Mouse (Mus musculus): Measurements from ENCODE around the gene Dcaf10.
"Not testable (repeated sequence)": the region's sequence is repeated elsewhere in the genome, so short reads cannot be mapped to it uniquely, and the experiment has no call there.

Dcaf10 gene

DNA sequence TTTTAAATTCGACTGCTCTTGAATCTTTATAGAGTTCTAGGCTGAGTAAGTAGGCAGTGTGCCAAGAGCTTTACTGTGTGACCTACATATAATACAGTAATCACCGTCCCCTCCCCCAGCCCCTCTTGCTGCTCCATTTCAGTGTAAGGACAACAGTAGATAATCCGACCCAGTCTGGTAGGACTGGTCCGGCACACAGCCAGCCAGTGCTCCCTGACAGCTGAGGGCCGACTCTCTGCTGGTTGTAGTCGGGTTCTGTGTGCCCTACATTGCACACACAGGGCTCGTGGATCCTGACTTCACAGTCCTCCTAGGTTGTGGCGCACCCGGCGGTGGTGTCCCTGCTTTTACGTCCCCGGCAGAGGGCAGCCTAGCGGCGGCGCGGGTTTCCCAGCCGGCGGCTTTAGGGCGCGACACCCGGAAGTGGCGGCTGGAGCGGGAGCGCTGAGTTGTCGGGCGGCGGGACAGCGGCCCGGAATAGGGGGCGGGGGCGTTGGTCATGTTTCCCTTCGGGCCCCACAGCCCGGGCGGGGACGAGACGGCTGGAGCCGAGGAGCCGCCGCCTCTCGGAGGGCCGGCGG, at the start of gene Dcaf10:
Gene Dcaf10 (plus strand): TSS at position 433 of the 581 bp plus-strand sequence.
- DNase-seq (ENCODE audit: low spot score in 2 of 2) = peak; percentile 95 to 96

- peak in 1 of 2 experiments; percentile 49 for DNase-seq (ENCODE audit: low spot score in 2 of 2)
These were observed 45.0 kb upstream of the Dcaf10 start, which contains the start of gene Trmt10b for GRCm38 (mm10) chr4:45296662-45297564. Gene Trmt10b, plus strand, starts transcription at chr4:45297127.

DNA sequence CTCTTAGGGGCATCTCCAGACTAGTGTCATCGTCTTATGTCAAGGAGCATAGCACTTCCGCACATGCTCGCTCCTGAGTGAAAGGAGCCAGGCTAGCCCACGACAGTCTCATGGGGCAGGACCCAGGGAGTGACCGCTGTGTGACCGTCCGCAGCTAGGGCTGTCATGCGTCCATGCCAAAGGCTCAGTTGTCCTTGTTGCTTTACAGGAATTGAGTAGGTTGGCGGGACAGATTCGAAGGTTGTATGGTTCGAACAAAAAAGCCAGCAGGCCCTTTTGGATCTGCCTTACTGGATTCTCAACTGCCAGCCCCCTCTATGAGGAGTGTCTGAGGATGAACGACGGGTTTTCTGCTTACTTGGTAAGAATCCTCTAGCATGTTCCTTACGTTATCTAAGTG, 36.4 kb upstream of the Dcaf10 start:
- no peak for DNase-seq (ENCODE audit: low spot score in 2 of 2)

GRCm38 (mm10) chr4:45308046-45308445, 33.9 kb upstream of the Dcaf10 start:
- DNase-seq (ENCODE audit: low spot score in 2 of 2) = peak in 1 of 2 experiments; percentile 20

- no peak for DNase-seq (ENCODE audit: low spot score in 2 of 2)
These were observed 33.3 kb upstream of the Dcaf10 start for GRCm38 (mm10) chr4:45308606-45309005.

DNA sequence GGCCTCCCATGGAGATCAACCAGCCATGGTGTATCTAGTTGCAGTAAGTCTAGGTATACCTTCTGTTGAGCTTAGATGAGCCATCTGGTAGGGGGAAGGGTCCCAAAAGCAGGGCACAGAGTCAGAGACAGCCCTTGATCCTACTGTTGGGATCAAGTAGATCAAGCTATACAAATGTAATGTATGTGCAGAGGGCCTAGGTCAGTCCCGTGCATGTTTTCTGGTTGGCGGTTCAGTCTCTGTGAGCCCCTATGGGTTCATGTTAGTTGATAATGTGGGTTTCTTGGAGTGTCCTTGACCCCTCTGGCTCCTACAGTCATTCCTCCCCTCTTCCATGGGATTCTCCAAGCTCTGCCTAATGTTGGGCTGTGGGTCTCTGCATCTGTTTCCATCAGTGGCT, 30.8 kb upstream of the Dcaf10 start:
- no peak for DNase-seq (ENCODE audit: low spot score in 2 of 2)

DNA sequence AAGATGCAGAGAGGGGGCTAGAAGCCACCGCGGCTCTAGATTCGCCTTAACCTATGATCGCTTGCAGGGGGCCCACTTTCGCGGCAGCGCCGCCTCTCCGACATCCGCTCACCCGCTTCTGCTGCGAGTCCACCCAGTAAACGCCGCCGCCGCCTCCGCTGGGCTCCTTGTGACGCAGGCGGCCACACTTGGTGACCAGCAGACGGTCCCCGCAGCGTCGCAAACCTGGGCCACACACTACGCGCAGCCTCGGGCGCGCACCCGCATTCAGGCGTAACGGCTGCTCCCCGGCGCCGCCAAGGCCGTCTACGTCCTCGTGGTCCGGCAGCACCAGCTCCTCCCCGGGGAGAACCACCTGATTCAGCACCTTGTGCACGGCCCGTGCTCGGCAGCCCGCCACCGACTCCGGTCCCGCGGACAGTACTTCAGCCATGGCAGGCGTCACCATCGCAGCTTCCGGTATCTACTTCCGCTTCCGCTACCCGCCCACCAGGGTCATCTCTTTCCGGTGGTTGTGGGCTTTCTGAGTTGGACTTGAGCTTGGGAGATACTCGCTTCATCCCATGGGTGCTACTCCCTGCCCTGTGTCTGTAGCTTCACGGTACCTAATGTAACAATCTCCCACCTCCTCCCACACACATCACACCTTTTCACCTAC, 21.6 kb upstream of the Dcaf10 start:
- DNase-seq (ENCODE audit: low spot score in 2 of 2) = peak; percentile 57 to 75

DNA sequence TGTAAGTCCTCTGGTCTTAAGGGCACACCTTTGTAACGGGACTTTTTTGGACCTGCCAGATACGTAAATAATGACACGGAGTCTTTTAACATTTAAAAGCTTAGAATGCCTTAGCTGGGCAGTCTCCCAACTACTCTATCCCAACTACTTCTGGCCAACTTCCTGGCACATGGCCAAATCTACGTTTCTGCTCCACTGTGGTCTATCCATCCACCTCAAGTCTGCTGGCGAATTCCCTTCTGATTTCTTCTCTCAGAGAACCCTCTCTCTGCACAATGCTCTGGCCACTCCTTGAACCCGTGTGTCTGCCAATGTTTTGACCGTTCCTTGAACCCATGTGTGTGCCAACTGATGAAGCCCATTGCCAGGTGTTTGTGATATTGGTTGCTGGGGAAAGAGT, 10.8 kb upstream of the Dcaf10 start:
- DNase-seq (ENCODE audit: low spot score in 2 of 2) = no peak

- DNase-seq (ENCODE audit: low spot score in 2 of 2) = no peak
These were observed 9.4 kb upstream of the Dcaf10 start for GRCm38 (mm10) chr4:45332466-45332865.

- DNase-seq (ENCODE audit: low spot score in 2 of 2) = no peak
These were observed 675 bp upstream of the Dcaf10 start for GRCm38 (mm10) chr4:45341226-45341625.

- peak in 1 of 2 experiments; percentile 25 for DNase-seq (ENCODE audit: low spot score in 2 of 2)
These were observed 620 bp downstream of the Dcaf10 start, which contains the start of gene Exosc3 for GRCm38 (mm10) chr4:45342286-45343155. Gene Exosc3, minus strand, starts transcription at chr4:45342732.

- no peak for DNase-seq (ENCODE audit: low spot score in 2 of 2)
These were observed 14.8 kb downstream of the Dcaf10 start for GRCm38 (mm10) chr4:45356653-45357052.

DNA sequence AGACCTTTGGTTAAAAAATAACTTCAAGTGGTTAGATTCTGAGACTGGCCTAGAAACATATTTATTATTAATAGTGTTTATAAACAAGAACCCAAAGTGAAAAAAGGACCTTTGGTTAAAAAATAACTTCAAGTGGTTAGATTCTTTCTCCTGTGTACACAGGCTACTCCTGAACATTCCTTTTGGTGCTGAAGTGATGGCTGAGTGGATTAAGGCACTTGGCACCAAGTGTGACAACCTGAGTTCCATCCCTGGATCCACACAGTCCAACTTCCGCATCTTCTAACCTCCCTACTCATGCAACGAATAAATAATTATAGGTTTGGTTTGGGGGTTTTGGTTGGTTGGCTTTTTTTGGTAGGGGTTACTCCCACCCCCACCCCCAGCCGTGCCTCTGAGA, 29.4 kb downstream of the Dcaf10 start:
- no peak for DNase-seq (ENCODE audit: low spot score in 2 of 2)

DNA sequence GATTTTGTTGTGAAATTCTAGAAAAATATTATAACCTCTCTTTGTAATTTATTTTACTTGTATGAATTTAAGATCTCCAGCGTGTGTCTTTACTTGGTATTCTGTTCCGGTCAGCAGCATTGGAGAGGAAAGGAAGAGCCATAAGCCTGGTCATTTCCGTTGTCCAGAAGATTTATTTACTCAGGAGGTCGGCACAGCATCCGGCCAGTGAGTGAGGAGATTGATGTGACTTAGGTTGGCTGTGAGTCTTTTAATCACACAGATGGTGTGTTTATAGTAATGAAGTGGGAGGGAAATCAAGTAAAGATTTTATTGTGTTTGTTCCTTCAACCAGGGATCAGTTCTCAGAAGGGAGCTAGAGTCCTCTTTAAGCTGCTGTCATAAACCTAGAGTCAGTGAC, 33.0 kb downstream of the Dcaf10 start:
- DNase-seq (ENCODE audit: low spot score in 2 of 2) = no peak

DNA sequence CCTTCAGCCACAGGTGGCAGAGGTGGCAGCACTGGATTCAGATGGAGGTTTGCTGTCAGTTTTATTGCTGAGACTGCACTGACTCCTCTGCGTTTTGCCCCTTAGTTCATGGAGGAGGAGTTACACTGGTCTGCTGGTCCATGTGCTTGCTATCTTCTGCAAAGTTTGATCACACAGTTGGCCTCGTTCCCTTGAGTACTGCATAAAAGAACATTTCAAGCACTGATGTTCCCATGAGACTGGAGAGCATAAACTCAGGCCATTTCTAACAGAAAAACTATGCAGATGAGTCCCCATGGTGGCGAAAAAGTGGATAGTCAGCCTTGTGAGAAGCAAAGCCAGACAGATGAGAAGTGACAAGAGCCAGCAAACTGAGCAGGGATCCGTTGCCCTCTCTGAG, 34.7 kb downstream of the Dcaf10 start:
- DNase-seq (ENCODE audit: low spot score in 2 of 2) = no peak

DNA sequence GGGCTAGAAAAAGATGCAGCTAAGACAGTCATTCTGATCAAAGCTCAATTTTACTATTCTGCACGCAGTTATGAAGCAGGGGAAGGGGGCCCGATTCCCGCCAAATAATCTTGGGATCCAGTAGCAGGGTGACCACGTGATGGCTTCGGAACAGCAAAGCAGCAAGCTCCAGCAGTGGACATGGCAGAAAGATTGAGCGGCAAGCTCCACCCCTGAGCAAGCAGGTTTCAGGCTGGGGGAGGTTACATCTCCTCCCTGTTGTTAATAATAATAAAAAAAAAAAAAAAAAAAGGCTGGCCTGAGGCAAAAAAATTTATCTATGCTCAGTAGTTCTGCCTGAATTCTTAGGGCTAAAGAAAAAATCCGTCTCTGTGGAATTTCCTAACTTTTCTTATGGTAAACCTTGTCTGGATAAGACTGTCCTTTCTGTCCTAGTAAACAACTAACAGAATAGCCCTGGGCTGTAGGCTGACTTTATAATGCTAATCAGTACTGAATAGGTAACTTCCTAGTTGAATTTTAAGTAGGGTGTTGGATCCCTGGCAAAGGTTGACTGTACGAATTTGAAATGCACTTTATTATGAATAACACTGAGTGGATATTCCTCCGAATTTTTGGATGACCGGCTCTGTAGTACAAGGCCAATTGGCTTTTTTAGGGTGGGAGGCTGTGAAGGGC, 39.1 kb downstream of the Dcaf10 start:
- DNase-seq (ENCODE audit: low spot score in 2 of 2) = not testable (repeated sequence)

DNA sequence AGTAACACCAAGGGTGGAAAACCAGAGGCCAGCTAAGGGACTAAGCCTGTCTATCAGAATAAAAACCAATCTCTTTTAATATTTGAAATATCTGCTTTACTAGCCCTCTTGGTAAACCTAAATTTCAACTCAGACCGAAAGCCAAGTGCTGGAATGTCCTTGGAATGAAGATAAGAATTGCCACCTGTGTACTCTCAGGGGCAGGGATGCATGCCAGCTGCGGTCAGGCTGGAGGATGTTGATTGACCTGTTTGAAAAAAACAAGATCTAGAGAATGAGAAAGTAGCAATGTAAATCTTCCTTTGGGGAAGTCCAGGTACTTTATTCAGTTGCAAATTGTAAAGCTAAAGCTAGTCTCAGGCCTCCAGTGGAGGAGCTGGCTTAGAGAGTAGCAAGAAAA, 40.2 kb downstream of the Dcaf10 start:
- not testable (repeated sequence) for DNase-seq (ENCODE audit: low spot score in 2 of 2)

- not testable (repeated sequence) for DNase-seq (ENCODE audit: low spot score in 2 of 2)
These were observed 45.4 kb downstream of the Dcaf10 start for GRCm38 (mm10) chr4:45387296-45387695.

- no peak for DNase-seq (ENCODE audit: low spot score in 2 of 2)
These were observed 50.2 kb downstream of the Dcaf10 start for GRCm38 (mm10) chr4:45392099-45392498.

GRCm38 (mm10) chr4:45392572-45392971, 50.7 kb downstream of the Dcaf10 start:
- no peak for DNase-seq (ENCODE audit: low spot score in 2 of 2)

DNA sequence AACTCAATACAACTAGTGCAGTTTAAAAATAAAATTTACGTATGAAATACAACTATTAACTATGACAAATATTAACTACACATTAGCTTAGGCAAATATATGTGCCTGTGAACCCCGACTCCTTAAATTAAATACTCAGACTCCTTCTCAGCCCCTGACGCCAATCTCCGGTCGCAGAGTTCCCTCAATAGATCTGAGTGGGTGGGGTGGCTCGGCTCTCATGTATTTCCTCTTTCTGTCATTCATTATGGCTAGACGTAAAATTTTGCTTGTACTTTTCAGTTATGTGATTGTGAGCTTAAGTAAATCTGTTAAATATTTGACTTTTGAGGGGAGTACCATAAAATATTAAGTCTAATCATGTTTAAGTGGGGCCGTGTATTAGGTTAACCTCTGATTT, 51.1 kb downstream of the Dcaf10 start:
- no peak for DNase-seq (ENCODE audit: low spot score in 2 of 2)
